Mouse (Mus musculus): ENCODE data around the gene Olfr140.

GRCm38 (mm10) chr2:89999845-90000244 is 63.5 kb downstream of the Olfr140 start, which contains the start of gene Olfr1262:
- no peak for TF ChIP-seq CTCF (IDR thresholded peaks at IDR 0.05; ENCODE audit: control insufficient read depth, insufficient read depth, insufficient replicate concordance, low read depth, low read length)
- no peak for TF ChIP-seq POLR2A (IDR thresholded peaks at IDR 0.05; ENCODE audit: control insufficient read depth, low read depth, low read length)

All from testis, adult 2 months (tissue).